19 mouse cellular contexts compared by ENCODE assay signal in the genomic region with DNA sequence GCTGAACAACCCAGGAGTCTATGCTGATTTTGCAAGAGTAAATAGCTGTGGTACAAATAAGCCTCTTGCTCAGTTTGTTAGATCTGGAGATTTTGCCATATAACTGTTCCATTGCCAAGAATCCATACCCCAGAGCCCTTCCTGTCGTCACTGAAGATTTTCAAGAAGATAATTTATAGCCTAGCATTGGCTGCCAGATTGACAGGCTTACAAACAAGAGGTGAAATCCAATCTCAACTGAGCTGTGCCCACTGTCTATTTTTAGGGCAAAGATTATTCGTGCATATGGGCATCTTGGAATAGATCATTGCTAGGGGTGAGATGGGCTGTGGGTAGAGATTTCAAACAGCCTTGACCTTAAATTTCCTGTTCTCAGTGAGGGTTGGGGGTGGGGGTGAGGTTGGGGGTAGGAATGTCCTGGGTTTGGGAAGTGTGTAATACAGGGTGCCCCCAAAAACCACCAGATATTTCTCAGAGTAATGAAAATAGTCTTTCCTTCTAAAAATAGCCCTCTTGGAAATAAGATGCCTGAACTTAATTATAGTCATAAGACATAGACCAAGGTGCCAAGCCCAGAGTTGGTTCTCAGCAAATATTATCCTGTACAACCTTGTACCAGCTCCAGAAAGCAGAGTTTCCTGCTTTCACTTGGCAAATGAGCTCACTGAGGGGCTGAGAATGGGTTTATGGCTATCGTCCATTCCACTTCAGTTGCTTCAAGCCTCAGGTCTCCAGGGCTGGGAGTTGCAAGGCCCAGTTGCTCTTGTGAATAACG.
DNase-seq lines count a peak whose midpoint lies in the region; ATAC-seq lines count a peak whose summit lies in the region.
"Had no signal": no experiment of that assay in that cellular context is flagged by ENCODE, and none has a peak within 500 bp of the region (broad histone marks: within the 10 kb centered on the region; RNA-seq: fewer than 3 reads in every experiment).

No protein-coding gene starts in this region.

- no peak overlapping the region for H3K4me2 ChIP-seq in embryonic facial prominence, embryonic 13.5 days
- no peak overlapping the region for H3K4me2 ChIP-seq in limb, embryonic 15.5 days
- H3K4me2 ChIP-seq in embryonic facial prominence, embryonic 14.5 days (ENCODE audit: low read depth, low read length): no peak overlapping the region
- H3K4me2 ChIP-seq: forebrain, embryonic 13.5 days; liver, embryonic 11.5 days had no signal

- no peaks in the 10 kb centered on the region for H3K9me3 ChIP-seq in embryonic facial prominence, embryonic 13.5 days
- no peaks in the 10 kb centered on the region for H3K9me3 ChIP-seq in embryonic facial prominence, embryonic 10.5 days
- no peaks in the 10 kb centered on the region for H3K9me3 ChIP-seq in limb, embryonic 15.5 days
- 0 out of 2 replicates have a peak, but pooled peaks cover 1% of the 10 kb centered on the region for H3K9me3 ChIP-seq in limb, embryonic 10.5 days (replicated peaks)
- H3K9me3 ChIP-seq in embryonic facial prominence, embryonic 14.5 days (ENCODE audit: control insufficient read depth, low read length): no peaks in the 10 kb centered on the region
- H3K9me3 ChIP-seq: forebrain, embryonic 13.5 days; heart, embryonic 10.5 days had no signal

- no peak overlapping the region for H3K4me3 ChIP-seq in embryonic facial prominence, embryonic 13.5 days
- no peak overlapping the region for H3K4me3 ChIP-seq in embryonic facial prominence, embryonic 10.5 days
- no peak overlapping the region for H3K4me3 ChIP-seq in limb, embryonic 15.5 days
- no peak overlapping the region for H3K4me3 ChIP-seq in limb, embryonic 10.5 days
- H3K4me3 ChIP-seq in embryonic facial prominence, embryonic 14.5 days (ENCODE audit: low read depth, low read length): no peak overlapping the region
- H3K4me3 ChIP-seq: forebrain, embryonic 13.5 days; heart, embryonic 10.5 days; layer of hippocampus, adult 2 months had no signal

- ATAC-seq in embryonic facial prominence, embryonic 13.5 days (ENCODE audit: insufficient number of reproducible peaks, insufficient read depth, low FRiP score, low TSS enrichment, low read depth): peak; percentile 32; the same call in 1 of the 2 replicates
- no peak for ATAC-seq in limb, embryonic 15.5 days (ENCODE audit: insufficient number of reproducible peaks, low FRiP score, low TSS enrichment, low read depth)
- peak; percentile 63 for ATAC-seq in embryonic facial prominence, embryonic 14.5 days (ENCODE audit: low read depth)
- ATAC-seq: forebrain, embryonic 13.5 days had no signal

- WGBS in embryonic facial prominence, embryonic 13.5 days: 57% methylated on average over 4 of the region's 4 CpGs
- WGBS in embryonic facial prominence, embryonic 10.5 days: 77% methylated on average over 4 of the region's 4 CpGs
- 58% methylated on average over 4 of the region's 4 CpGs for WGBS in limb, embryonic 15.5 days
- 78% methylated on average over 4 of the region's 4 CpGs for WGBS in limb, embryonic 10.5 days
- WGBS in embryonic facial prominence, embryonic 14.5 days: 56% methylated on average over 4 of the region's 4 CpGs

- no peaks in the 10 kb centered on the region for H3K36me3 ChIP-seq in embryonic facial prominence, embryonic 13.5 days
- no peaks in the 10 kb centered on the region for H3K36me3 ChIP-seq in embryonic facial prominence, embryonic 10.5 days (replicated peaks)
- no peaks in the 10 kb centered on the region for H3K36me3 ChIP-seq in limb, embryonic 15.5 days
- H3K36me3 ChIP-seq in limb, embryonic 10.5 days: no peaks in the 10 kb centered on the region
- H3K36me3 ChIP-seq in embryonic facial prominence, embryonic 14.5 days (ENCODE audit: control insufficient read depth, insufficient read depth, low read length): no peaks in the 10 kb centered on the region
- H3K36me3 ChIP-seq: heart, embryonic 10.5 days had no signal

- H3K9ac ChIP-seq in embryonic facial prominence, embryonic 13.5 days: no peak overlapping the region
- H3K9ac ChIP-seq in limb, embryonic 15.5 days: no peak overlapping the region
- H3K9ac ChIP-seq in embryonic facial prominence, embryonic 14.5 days (ENCODE audit: low read depth, low read length): no peak overlapping the region
- H3K9ac ChIP-seq: forebrain, embryonic 13.5 days had no signal

- H3K27ac ChIP-seq in embryonic facial prominence, embryonic 13.5 days: no peak overlapping the region
- H3K27ac ChIP-seq in embryonic facial prominence, embryonic 10.5 days (replicated peaks): no peak overlapping the region
- H3K27ac ChIP-seq in limb, embryonic 15.5 days: 0 out of 2 replicates have a peak overlapping the region, but pooled peaks have one; percentile 11
- H3K27ac ChIP-seq in limb, embryonic 10.5 days: no peak overlapping the region
- no peak overlapping the region for H3K27ac ChIP-seq in embryonic facial prominence, embryonic 14.5 days (replicated peaks; ENCODE audit: low read depth, low read length)
- H3K27ac ChIP-seq: forebrain, embryonic 13.5 days; heart, embryonic 10.5 days; kidney, postnatal 0 days; layer of hippocampus, adult 2 months had no signal

- intact Hi-C loops in left cerebral cortex, postnatal 10 days (cut with DNase I): no loop called here

- DNase-seq in embryonic facial prominence, embryonic 10.5 days (ENCODE audit: low spot score): no peak
- no peak for DNase-seq in limb, embryonic 10.5 days (ENCODE audit: low spot score)
- peak; percentile 73 for DNase-seq in embryonic facial prominence, embryonic 14.5 days (ENCODE audit: low spot score)
- DNase-seq in skeletal muscle tissue, adult 2 months (ENCODE audit: low read depth, low spot score): peak; percentile 87
- no peak for DNase-seq in left cerebral cortex, postnatal 10 days (ENCODE audit: extremely low spot score in 1 of 2, low spot score in 2 of 2)
- DNase-seq in urinary bladder, postnatal 25 days (ENCODE audit: low spot score): no peak
- DNase-seq: cerebellum, adult 9-11 months; kidney, adult 18-20 months; left cerebral cortex, postnatal 4 days; lung, adult 18-20 months; thymus, postnatal 36 days had no signal

- no peaks in the 10 kb centered on the region for H3K27me3 ChIP-seq in embryonic facial prominence, embryonic 13.5 days
- no peaks in the 10 kb centered on the region for H3K27me3 ChIP-seq in embryonic facial prominence, embryonic 10.5 days (replicated peaks; ENCODE audit: low read depth, poor library complexity, severe bottlenecking)
- no peaks in the 10 kb centered on the region for H3K27me3 ChIP-seq in limb, embryonic 15.5 days
- H3K27me3 ChIP-seq in limb, embryonic 10.5 days (ENCODE audit: low read depth, poor library complexity, severe bottlenecking): no peaks in the 10 kb centered on the region
- H3K27me3 ChIP-seq in embryonic facial prominence, embryonic 14.5 days (replicated peaks; ENCODE audit: control insufficient read depth, insufficient read depth, low read length): no peaks in the 10 kb centered on the region
- H3K27me3 ChIP-seq: CH12.LX; forebrain, embryonic 13.5 days had no signal

- peaks cover 22% of the 10 kb centered on the region for H3K4me1 ChIP-seq in embryonic facial prominence, embryonic 13.5 days
- no peaks in the 10 kb centered on the region for H3K4me1 ChIP-seq in embryonic facial prominence, embryonic 10.5 days
- H3K4me1 ChIP-seq in limb, embryonic 15.5 days: no peaks in the 10 kb centered on the region
- H3K4me1 ChIP-seq in limb, embryonic 10.5 days: 0 out of 2 replicates have a peak, but pooled peaks cover 5% of the 10 kb centered on the region
- 0 out of 2 replicates have a peak, but pooled peaks cover 4% of the 10 kb centered on the region for H3K4me1 ChIP-seq in embryonic facial prominence, embryonic 14.5 days (ENCODE audit: control insufficient read depth, insufficient read depth, low read length)
- H3K4me1 ChIP-seq: forebrain, embryonic 13.5 days; heart, embryonic 10.5 days had no signal

Comparison
In these comparisons a context has a peak if more than half of its experiments do, and no peak if none do; other contexts are left out.
1. DNase-seq: peak in embryonic facial prominence, embryonic 14.5 days (single experiment) and skeletal muscle tissue, adult 2 months (single experiment); none in embryonic facial prominence, embryonic 10.5 days (single experiment), limb, embryonic 10.5 days (single experiment), left cerebral cortex, postnatal 10 days (0 of 2) and urinary bladder, postnatal 25 days (single experiment).